Mouse (Mus musculus) embryonic fibroblast, embryonic 13.5 days (primary cell): ENCODE data around the gene Tas2r108. TPM values are rescaled to one million over a fixed set of nuclear protein-coding genes. Genes with fewer than 3 reads are reported as not detected.

Experiments used
- H3K27ac ChIP-seq: 2 replicates; pipeline ENCODE4 v1.5.1; 2012; ENCODE audit warnings: low read length, control low read depth, inconsistent platforms; ENCODE audit not compliant: insufficient read depth
- H3K4me1 ChIP-seq: 2 replicates; pipeline ENCODE4 v1.6.1; 2011; ENCODE audit warnings: low read length; ENCODE audit not compliant: control insufficient read depth, insufficient read depth
- H3K4me3 ChIP-seq: 2 replicates; pipeline ENCODE4 v1.5.1; 2011; ENCODE audit warnings: mild to moderate bottlenecking, control low read depth, low read length; ENCODE audit not compliant: insufficient read depth
- CTCF ChIP-seq: IDR thresholded peaks from 2 replicates; pipeline ENCODE4 v1.5.1; 2011; ENCODE audit warnings: mild to moderate bottlenecking, control low read depth, low read length, moderate library complexity, borderline replicate concordance; ENCODE audit not compliant: insufficient read depth
- POLR2A ChIP-seq: IDR thresholded peaks from 2 replicates; pipeline ENCODE4 v1.6.1; 2011; ENCODE audit warnings: low read depth, mild to moderate bottlenecking, control low read depth, low read length, moderate library complexity
- polyA plus RNA-seq: library from polyadenylated mRNA; stranded (reverse); fragments of >200 nt; gene quantifications from 2 replicates; pipeline ENCODE4 v1.2.4, GENCODE M21; 2011; ENCODE audit warnings: low read depth; ENCODE audit not compliant: missing spikeins, insufficient read length

The Tas2r108 gene
- polyA plus RNA-seq, 1 experiment = not detected

DNA sequence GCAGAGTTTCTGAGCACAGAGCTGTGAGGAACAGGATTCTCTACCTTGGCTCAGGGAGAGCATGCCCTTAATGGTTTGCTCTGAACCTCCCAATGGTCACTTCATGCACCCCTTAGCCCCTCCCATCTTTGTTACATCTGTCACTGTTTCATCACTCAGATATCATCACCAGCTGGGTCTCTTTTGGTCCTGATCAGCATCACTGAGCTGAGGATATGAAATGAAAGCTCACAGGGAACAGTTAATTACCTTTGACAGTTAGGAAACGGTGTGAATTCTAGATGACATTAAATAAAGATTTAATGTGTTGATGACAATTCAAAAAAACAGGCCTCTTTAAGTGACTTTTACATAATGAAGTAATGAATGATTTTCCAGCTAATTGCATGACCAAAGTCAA lies 26.1 kb downstream of the Tas2r108 start, which contains the start of gene Prss37:
Prss37 (minus strand) TSS at position 101 of the 400 bp plus-strand sequence.
- H3K4me1 ChIP-seq = no peaks in the 10 kb centered on the region
- H3K27ac ChIP-seq = no peak within 1 kb of the TSS
- no peak within 1 kb of the TSS for H3K4me3 ChIP-seq
- no peak for TF ChIP-seq POLR2A
- no peak for TF ChIP-seq CTCF

Other genes with a start within 250 kb of the Tas2r108 start
- 18.3 and 21.3 TPM in 2 replicates for gene Agk, start 168.4 kb upstream of the Tas2r108 start, polyA plus RNA-seq
- gene E330009J07Rik, start 57.4 kb upstream of the Tas2r108 start, polyA plus RNA-seq = 2.0 and 2.4 TPM in 2 replicates
- not detected in 2 replicates for gene Wee2, start 54.4 kb upstream of the Tas2r108 start, polyA plus RNA-seq
- 56.0 and 63.8 TPM in 2 replicates for gene Ssbp1, start 22.2 kb upstream of the Tas2r108 start, polyA plus RNA-seq
- not detected in 2 replicates for gene Tas2r137, start 2.3 kb upstream of the Tas2r108 start, polyA plus RNA-seq
- not detected in 2 replicates for gene Prss37, start 26.0 kb downstream of the Tas2r108 start, polyA plus RNA-seq
- not detected in 2 replicates for gene Olfr461, start 61.5 kb downstream of the Tas2r108 start, polyA plus RNA-seq
- not detected in 2 replicates for gene Olfr460, start 76.0 kb downstream of the Tas2r108 start, polyA plus RNA-seq
- gene Clec5a, start 92.3 kb downstream of the Tas2r108 start, polyA plus RNA-seq = 1.8 TPM in 1 of 2 replicates, not detected in the other
- not detected in 2 replicates for gene Tas2r138, start 119.8 kb downstream of the Tas2r108 start, polyA plus RNA-seq
- gene Mgam, start 135.3 kb downstream of the Tas2r108 start, polyA plus RNA-seq = 0.72 TPM in 1 of 2 replicates, not detected in the other